Mouse (Mus musculus) ES-Bruce4 (cell line): Measurements from ENCODE around the gene Spata5.

Source experiments
- CTCF ChIP-seq: IDR thresholded peaks from one replicate; pipeline ENCODE4 v1.8.1; 2011; ENCODE audit warnings: low read depth, low read length
- EP300 ChIP-seq: IDR thresholded peaks from 2 replicates; pipeline ENCODE4 v1.6.1; 2011; ENCODE audit warnings: low read depth, low read length; ENCODE audit not compliant: insufficient read depth
- POLR2A ChIP-seq: IDR thresholded peaks from one replicate; pipeline ENCODE4 v1.8.1; 2011; ENCODE audit warnings: low read length; ENCODE audit not compliant: insufficient read depth

DNA sequence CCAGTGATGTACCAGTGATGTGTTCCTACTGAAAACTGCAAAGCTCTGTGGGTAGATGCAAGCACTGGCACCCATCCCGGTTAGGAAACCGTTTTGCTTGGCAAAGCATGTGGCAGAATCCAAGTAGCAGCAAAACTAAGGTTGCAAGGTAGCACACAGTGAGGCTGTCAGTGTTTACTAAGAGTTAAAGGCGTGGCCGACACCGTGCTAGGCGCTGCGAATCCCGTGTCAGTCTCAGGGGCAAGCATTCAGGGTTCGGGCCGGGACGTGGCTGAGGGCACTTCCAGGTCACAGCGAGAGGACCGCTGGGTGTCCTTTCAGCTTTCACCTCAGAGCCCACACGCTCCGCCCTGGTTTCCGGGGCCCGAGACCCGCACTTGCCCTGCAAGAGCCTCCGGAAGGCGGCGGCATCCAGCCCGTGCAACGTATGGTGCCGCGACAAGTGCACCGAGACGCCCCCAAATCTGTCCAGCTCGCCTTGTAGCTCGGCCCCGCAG, 687 bp upstream of the Spata5 start:
- TF ChIP-seq CTCF (no peak), POLR2A (no peak), EP300 (no peak)
